Mouse (Mus musculus) megakaryocyte, adult 5-6 weeks (primary cell): ENCODE results near the gene Fbrs. TPM values are rescaled to one million over a fixed set of nuclear protein-coding genes. Genes with fewer than 3 reads are reported as not detected.
"Not testable (repeated sequence)": the region's sequence is repeated elsewhere in the genome, so short reads cannot be mapped to it uniquely, and the experiment has no call there.

Experiments used
- ATAC-seq: 2 replicates; pipeline ENCODE4 v1.8.0; 2016; ENCODE audit warnings: mild to moderate bottlenecking, inconsistent platforms; ENCODE audit not compliant: poor library complexity, severe bottlenecking
- total RNA-seq, 2 experiments: library from RNA; stranded (forward) in 1 of 2; stranded (reverse) in 1 of 2; fragments of 153-499, 151-499 nt in 1 of 2; fragments of 221-1000, 200-1000 nt in 1 of 2; gene quantifications; 2 replicates each; pipeline versions ENCODE4 v1.2.3 to v1.2.4; 2015 to 2017

Fbrs gene
- total RNA-seq, 2 experiments from 2014 or later = 28.1 to 115 TPM

DNA sequence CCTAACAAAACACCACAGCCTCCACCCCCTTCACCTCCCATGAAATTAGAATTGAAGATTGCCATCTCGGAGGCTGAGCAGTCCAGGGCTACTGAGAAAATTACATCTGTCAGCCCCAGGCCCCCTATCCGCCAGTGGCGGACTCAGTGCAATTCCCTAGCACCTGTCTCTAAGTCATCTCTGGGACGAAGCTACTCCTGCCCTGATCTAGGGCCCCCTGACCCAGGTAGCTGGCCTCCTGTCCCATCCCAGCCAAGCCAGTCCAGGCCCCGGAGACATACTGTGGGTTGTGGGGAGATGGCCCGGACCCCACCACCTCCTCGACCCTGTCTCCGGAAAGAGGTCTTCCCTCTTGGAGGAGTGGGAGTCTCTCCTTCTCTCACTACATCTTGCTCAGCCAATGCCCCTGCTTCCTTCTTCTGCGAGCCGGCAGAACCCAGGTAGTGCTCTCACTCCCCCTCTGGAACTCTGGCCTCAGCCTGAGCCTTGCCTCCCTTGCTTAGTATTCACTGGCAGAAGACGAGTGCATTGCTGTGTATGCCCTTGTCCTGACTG lies 3.7 kb upstream of the Fbrs start:
- ATAC-seq = no peak

DNA sequence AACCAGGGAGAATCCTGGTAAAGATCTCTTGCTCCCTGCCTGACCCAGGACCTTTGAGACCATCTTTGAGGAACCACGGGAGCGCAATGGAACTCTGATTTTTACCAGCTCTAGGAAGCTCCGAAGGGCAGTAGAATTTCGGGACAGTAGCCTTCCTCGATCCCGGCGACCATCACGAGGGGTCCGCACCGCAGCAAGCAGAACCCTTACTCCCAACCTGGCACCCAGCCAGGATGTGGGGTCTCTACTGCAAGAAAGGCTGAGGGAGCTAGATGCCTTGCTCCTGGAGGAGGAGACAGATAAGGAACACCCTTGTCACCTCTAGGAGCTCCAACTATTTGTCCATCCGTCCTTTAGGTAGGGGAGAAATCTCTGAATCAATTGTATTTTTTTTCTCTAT lies 2.7 kb upstream of the Fbrs start:
- no peak for ATAC-seq

DNA sequence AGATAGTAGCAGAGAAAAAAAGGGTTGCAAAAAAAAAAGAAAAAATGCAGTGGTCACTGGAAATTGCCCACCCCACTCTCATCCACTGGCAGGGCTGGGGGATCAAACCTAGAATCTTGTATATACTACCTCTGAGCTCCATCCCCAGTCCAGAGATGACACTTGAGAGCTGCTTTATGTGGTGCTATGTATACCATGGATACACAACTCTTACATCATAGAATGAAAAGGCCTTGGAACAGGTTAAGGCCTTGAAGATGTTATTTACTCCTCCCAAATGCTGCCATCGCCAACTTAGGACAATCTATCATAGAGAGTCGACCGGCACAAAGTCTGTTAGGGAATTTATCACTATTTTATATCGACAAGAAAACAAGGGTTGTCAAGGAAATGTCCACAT lies 2.1 kb upstream of the Fbrs start:
- no peak for ATAC-seq

DNA sequence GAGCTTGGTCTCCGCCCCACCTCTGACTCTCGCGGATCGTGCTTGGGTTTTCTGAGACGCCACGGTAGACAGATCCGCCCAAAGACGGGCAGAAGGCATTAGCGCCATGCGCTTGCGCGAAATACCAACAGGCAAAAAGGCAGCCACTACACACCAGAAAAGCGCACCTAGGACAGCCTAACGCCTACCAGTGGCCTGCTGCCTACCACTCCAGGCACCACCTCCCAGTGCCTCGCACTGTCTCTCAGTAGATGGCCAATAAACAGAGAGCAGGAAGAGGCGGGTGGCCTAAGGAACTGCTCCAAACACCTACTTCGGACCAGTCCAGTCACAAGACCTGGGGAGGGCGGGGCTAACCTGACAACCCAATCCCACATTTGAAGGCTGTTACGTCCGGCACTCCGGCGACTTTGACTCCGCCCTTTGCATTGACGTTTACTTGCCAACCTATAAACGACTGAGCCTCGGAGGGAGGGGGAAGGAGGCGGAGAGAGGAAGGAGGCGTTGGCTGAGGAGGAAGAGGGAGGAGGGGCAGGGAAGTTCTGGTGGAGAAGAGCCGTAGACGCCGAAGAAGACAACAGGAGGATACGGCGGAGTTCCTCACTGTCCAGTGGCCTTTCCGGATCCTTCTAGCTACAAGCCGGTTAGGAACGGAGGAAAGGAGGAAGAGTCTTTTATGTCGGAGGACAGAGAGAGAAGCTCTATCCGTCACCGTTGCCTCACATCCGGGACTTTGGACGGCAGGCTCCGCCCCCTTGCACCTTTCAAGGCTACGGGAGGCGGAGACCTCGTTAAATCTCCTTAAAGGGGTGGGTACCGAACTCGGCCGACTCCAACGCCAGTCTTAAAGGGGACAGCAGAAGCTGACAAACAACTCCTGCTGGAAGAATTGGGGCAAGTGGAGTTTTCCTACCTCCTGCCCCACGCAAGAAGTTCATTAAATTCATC lies 1.0 kb upstream of the Fbrs start:
- peak; percentile 78 for ATAC-seq

DNA sequence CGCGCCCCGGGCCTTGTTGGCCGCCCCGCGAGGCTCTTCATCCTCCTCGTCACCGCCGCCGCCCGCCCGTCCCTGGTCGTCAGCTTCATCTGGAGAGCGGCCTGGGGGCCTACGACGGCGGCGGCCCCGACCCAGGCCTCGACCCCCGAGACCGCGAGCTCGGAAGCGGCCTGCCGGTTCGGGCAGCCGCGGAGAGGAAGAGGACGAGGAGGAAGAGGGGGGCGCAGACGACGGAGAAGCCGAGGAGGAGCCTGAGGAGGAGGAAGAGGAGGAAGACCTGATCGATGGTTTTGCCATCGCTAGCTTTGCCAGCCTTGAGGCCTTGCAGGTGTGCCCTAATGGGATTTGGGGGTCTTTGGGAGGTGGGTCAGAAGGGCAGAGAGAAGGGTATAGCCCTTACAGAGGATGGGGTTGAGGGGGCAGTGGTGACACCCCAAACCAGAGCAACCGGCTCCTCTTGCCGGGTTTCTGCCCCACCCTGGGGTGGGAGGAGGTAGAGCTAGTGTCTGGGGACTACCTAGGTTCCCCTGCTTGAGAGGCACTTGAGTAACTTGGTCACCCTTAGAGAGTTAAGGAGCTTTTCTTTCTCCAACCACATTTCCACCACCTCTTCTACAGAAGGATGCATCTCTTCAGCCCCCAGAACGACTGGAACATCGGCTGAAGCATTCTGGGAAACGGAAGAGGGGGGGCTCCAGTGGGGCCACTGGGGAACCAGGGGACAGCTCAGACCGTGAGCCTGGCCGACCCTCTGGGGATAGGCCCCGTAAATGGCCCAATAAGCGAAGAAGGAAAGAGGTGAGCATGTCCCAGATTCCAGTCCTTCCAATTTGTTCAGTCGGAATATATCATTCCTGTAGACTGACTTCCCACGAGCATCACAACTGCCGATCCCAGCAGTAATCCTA lies 573 bp downstream of the Fbrs start:
- ATAC-seq = no peak

GRCm38 (mm10) chr7:127480321-127480720 lies 1.3 kb downstream of the Fbrs start:
- ATAC-seq = no peak

DNA sequence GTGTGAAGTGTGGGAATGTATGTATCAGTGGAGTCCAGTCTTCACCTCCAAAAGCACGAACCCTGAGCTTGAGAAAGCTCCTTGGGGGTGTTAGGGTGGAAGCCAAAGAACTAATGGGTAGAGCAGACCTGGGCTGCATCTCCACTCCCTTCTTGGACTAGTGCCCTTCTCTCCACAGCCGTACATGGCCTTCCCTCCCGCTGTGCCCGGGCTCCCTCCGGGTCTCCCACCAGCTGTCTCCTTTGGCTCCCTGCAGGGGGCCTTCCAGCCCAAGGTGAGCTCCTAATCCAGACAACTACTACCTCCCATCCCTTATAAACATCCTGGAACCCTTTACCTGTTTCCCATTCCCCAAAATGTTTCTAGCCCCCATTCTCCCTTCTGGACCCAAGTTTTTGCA lies 6.4 kb downstream of the Fbrs start:
- ATAC-seq = no peak

GRCm38 (mm10) chr7:127488364-127488763 lies 9.4 kb downstream of the Fbrs start:
- not testable (repeated sequence) for ATAC-seq

DNA sequence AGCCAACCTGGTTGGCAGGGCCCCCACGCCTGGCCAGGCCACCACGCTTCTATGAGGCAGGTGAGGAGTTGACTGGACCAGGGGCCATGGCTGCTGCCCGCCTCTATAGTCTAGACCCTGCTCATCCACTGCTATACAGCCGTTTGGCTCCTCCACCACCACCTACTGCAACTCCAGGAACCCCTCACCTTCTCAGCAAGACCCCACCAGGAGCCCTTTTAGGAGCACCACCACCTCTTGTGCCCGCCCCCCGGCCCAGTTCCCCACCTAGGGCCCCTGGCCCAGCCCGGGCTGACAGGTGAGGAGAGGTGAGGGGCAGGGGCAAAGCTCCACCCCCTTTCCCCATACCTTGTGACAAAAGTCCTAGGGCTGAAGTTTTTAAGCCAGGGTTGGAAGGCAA lies 11.0 kb downstream of the Fbrs start:
- no peak for ATAC-seq

- no peak for ATAC-seq
Measured at GRCm38 (mm10) chr7:127491846-127492245, 12.8 kb downstream of the Fbrs start.

- ATAC-seq = no peak
Measured at GRCm38 (mm10) chr7:127494648-127495047, 15.6 kb downstream of the Fbrs start.

DNA sequence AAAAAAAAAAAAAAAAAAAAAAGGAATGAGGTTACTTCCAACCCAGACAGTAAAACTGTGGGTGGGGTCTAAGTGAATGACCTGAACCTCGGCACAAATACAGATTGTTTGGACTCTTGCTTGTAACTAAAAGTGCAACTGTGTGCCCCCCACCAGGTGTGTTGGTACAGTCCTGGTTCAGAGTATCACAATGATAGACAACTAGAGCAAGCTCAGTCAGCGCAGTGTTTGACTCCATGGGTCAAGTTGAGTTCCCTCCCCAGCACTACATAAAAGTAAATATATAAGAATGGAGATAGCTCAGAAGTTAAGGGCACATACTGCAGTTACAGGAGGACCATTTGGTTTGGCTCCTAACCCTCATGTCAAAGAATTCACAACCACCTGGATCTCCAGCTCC lies 18.4 kb downstream of the Fbrs start:
- ATAC-seq = no peak

DNA sequence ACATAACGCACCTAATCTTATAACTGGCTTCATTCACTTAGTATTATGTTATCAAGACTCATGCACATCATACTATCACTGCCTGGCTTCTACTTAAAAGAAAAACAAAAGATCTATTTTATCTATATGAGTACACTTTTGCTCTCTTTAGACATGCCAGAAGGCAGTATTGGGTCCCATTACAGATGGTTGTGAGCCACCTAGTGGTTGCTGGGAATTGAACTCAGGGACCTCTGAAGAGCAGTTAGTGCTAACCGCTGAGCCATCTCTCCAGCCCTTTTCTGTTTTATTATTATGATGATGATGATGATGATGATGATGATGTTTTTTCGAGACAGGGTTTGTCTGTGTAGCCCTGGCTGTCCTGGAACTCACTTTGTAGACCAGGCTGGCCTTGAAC lies 19.4 kb downstream of the Fbrs start:
- peak; percentile 30; the same call in 1 of the 2 replicates for ATAC-seq

- ATAC-seq = no peak
Measured at GRCm38 (mm10) chr7:127508291-127508690, 29.3 kb downstream of the Fbrs start.

- not testable (repeated sequence) for ATAC-seq
Measured at GRCm38 (mm10) chr7:127509830-127510229, 30.8 kb downstream of the Fbrs start.

DNA sequence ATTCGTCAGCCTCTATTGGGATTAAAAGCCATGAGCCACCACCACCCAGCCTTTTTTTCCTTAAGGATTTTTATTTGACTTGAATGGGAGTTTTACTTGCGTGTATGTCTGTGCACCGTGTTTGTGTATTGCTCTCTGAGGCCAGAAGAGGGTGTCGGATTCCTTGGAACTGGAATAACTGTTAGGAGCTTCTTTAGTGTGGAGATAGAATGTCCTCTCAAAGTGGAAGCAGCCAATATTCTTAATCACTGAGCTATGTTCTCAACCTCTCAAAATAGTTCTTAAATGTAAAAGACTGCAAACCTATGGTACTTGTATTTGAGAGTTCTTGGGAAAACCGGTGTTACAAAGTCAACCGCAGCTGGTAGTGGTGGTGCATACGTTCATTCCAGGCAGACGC lies 32.2 kb downstream of the Fbrs start:
- ATAC-seq = no peak

DNA sequence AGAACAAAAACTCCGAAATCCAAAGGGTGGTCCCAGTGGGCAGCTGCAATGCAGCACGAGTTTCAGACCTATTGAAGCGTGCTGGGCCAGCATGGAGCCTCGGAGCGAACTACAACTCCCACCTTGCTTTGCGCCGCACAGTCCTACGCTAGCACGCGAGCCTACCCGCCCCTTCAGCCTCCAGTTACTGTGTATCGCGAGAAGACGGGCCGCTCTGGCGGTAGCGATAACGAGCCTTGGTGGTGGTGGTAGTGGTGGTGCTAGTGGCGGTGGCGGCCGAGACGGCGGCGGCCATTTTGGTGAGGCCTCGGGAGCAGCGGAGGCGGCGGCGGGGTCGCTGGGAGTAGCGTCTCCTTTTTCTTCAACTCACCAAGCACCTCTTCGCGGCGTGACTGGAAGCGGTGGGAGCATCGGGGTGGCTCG lies 32.8 kb downstream of the Fbrs start, which contains the start of gene Srcap:
TSS of gene Srcap (plus strand) at position 176 of the 423 bp plus-strand sequence.
- peak; percentile 98 for ATAC-seq

- ATAC-seq = peak; percentile 78
Measured at GRCm38 (mm10) chr7:127512231-127513015, 33.4 kb downstream of the Fbrs start.

DNA sequence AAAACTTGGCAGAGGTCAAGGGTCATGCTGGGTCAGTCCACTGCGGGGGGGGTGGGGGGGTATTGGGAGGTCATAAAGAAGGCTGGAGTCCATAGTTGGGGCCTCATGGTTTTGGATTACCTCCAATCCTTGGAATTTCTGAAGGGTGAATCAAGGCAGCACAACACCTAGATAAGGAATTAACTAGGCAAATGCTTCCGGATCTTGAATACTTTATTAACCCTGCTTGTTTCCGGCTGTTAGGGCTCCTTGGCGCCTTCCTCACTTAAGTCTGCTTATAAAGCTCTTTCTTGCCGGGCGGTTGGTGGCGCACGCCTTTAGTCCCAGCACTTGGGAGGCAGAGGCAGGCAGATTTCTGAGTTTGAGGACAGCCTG lies 34.0 kb downstream of the Fbrs start:
- no peak for ATAC-seq

DNA sequence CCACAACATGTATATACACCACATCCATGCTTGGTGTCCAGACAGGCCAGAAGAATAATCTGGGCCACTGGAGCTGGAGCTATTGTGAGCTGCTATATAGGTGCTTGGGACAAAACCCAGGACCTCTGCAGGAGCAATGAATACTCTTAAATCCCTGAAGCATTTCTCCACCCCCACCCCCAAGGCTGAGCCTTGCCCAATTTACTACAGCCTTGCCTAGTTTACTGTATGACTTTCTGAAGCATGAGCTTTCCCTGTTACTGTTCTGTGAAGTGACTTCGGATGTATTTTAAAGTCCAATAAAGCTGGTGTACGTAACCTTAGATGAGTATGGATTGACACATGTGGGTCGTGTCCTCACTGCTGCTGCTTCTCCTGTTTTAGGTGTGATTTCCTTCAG lies 34.8 kb downstream of the Fbrs start:
- no peak for ATAC-seq
